Mouse (Mus musculus) hindbrain, embryonic 12.5 days (tissue): Measurements from ENCODE around the gene Aldh1a3. TPM values are rescaled to one million over a fixed set of nuclear protein-coding genes. Genes with fewer than 3 reads are reported as not detected.

Experiments
- ATAC-seq: fragments of 200-750 bp; cut with Nextera tagmentation; 2 replicates; pipeline ENCODE4 v1.8.0; 2017; ENCODE audit warnings: moderate TSS enrichment; ENCODE audit not compliant: low FRiP score
- H3K27ac ChIP-seq: fragments of 300-500 bp; sonication (generic); 2 replicates; pipeline ENCODE4 v1.5.1; 2016; ENCODE audit warnings: mild to moderate bottlenecking
- H3K27me3 ChIP-seq: fragments of 300-500 bp; sonication (generic); 2 replicates; pipeline ENCODE4 v1.6.1; 2016; ENCODE audit warnings: mild to moderate bottlenecking
- H3K36me3 ChIP-seq: fragments of 300-500 bp; sonication (generic); 2 replicates; pipeline ENCODE4 v1.6.1; 2016; ENCODE audit warnings: mild to moderate bottlenecking
- H3K4me1 ChIP-seq: fragments of 300-500 bp; sonication (generic); 2 replicates; pipeline ENCODE4 v1.6.1; 2016
- H3K4me2 ChIP-seq: fragments of 300-500 bp; sonication (generic); replicated peaks from 2 replicates; pipeline ENCODE4 v1.6.1; 2016; ENCODE audit warnings: mild to moderate bottlenecking
- H3K4me3 ChIP-seq: fragments of 300-500 bp; sonication (generic); 2 replicates; pipeline ENCODE4 v1.5.1; 2016; ENCODE audit warnings: mild to moderate bottlenecking
- H3K9ac ChIP-seq: fragments of 300-500 bp; sonication (generic); 2 replicates; pipeline ENCODE4 v1.6.1; 2016; ENCODE audit warnings: mild to moderate bottlenecking, moderate library complexity
- H3K9me3 ChIP-seq: fragments of 300-500 bp; sonication (generic); replicated peaks from 2 replicates; pipeline ENCODE4 v1.6.1; 2016; ENCODE audit warnings: mild to moderate bottlenecking
- WGBS: fragments of 180-500 bp; shearing (Covaris S2); methylation state at CpG from one replicate; pipeline ENCODE4 v1.1.7; 2016; 5-methylcytosine and 5-hydroxymethylcytosine counted together
- polyA plus RNA-seq: library from polyadenylated mRNA; unstranded; fragments of >200 nt; fragmentation: Nextera tagmentation; extraction: Ambion mirVana; gene quantifications from 2 replicates; pipeline ENCODE4 v1.2.1, GENCODE M21; 2016

Aldh1a3 gene
- polyA plus RNA-seq, 1 experiment from 2014 or later = 22.2 TPM

GRCm38 (mm10) chr7:66406971-66407370, 20.3 kb downstream of the Aldh1a3 start:
- Histone ChIP-seq H3K27ac (no peak overlapping the region), H3K9ac (no peak overlapping the region), H3K27me3 (no peaks in the 10 kb centered on the region), H3K36me3 (no peaks in the 10 kb centered on the region), H3K4me1 (0 out of 2 replicates have a peak, but pooled peaks cover 4% of the 10 kb centered on the region), H3K4me3 (no peak overlapping the region), H3K9me3 (no peaks in the 10 kb centered on the region), H3K4me2 (no peak overlapping the region)
- 82% methylated on average over 8 of the region's 8 CpGs for WGBS
- no peak for ATAC-seq

GRCm38 (mm10) chr7:66405951-66406721, 21.2 kb downstream of the Aldh1a3 start:
- no peak for ATAC-seq
- WGBS = 57% methylated on average over 13 of the region's 13 CpGs
- H3K36me3 ChIP-seq = no peaks in the 10 kb centered on the region
- 0 out of 2 replicates have a peak, but pooled peaks cover 6% of the 10 kb centered on the region for H3K4me1 ChIP-seq
- H3K27ac ChIP-seq = no peak overlapping the region
- H3K4me2 ChIP-seq = no peak overlapping the region
- H3K4me3 ChIP-seq = no peak overlapping the region
- H3K27me3 ChIP-seq = no peaks in the 10 kb centered on the region
- H3K9me3 ChIP-seq = no peaks in the 10 kb centered on the region
- no peak overlapping the region for H3K9ac ChIP-seq

- ATAC-seq = no peak
- H3K9me3 ChIP-seq = no peaks in the 10 kb centered on the region
- no peaks in the 10 kb centered on the region for H3K36me3 ChIP-seq
- no peak overlapping the region for H3K4me2 ChIP-seq
- no peak overlapping the region for H3K27ac ChIP-seq
- no peaks in the 10 kb centered on the region for H3K27me3 ChIP-seq
- H3K4me3 ChIP-seq = no peak overlapping the region
- 0 out of 2 replicates have a peak, but pooled peaks cover 6% of the 10 kb centered on the region for H3K4me1 ChIP-seq
- 62% methylated on average over 11 of the region's 11 CpGs for WGBS
- H3K9ac ChIP-seq = no peak overlapping the region
Observed at GRCm38 (mm10) chr7:66405541-66405940, 21.8 kb downstream of the Aldh1a3 start.

- no peak overlapping the region for H3K4me2 ChIP-seq
- H3K9me3 ChIP-seq = no peaks in the 10 kb centered on the region
- 74% methylated on average over 4 of the region's 4 CpGs for WGBS
- no peak overlapping the region for H3K27ac ChIP-seq
- no peaks in the 10 kb centered on the region for H3K36me3 ChIP-seq
- H3K9ac ChIP-seq = no peak overlapping the region
- ATAC-seq = no peak
- no peaks in the 10 kb centered on the region for H3K27me3 ChIP-seq
- 0 out of 2 replicates have a peak, but pooled peaks cover 6% of the 10 kb centered on the region for H3K4me1 ChIP-seq
- no peak overlapping the region for H3K4me3 ChIP-seq
Observed at GRCm38 (mm10) chr7:66404802-66405201, 22.5 kb downstream of the Aldh1a3 start.

- ATAC-seq = no peak
- Histone ChIP-seq H3K9ac (no peak overlapping the region), H3K27ac (no peak overlapping the region), H3K36me3 (no peaks in the 10 kb centered on the region), H3K4me3 (no peak overlapping the region), H3K4me1 (0 out of 2 replicates have a peak, but pooled peaks cover 6% of the 10 kb centered on the region), H3K9me3 (no peaks in the 10 kb centered on the region), H3K27me3 (no peaks in the 10 kb centered on the region), H3K4me2 (no peak overlapping the region)
- WGBS = 70% methylated on average over 10 of the region's 10 CpGs
Observed at GRCm38 (mm10) chr7:66404141-66404540, 23.2 kb downstream of the Aldh1a3 start.

- Histone ChIP-seq H3K4me1 (0 out of 2 replicates have a peak, but pooled peaks cover 6% of the 10 kb centered on the region), H3K27ac (no peak overlapping the region), H3K4me3 (no peak overlapping the region), H3K9ac (no peak overlapping the region), H3K9me3 (no peaks in the 10 kb centered on the region), H3K36me3 (no peaks in the 10 kb centered on the region), H3K27me3 (no peaks in the 10 kb centered on the region), H3K4me2 (no peak overlapping the region)
- no peak for ATAC-seq
- 89% methylated on average over 5 of the region's 5 CpGs for WGBS
Observed at GRCm38 (mm10) chr7:66402876-66403275, 24.4 kb downstream of the Aldh1a3 start.

- H3K9ac ChIP-seq = no peak overlapping the region
- no peaks in the 10 kb centered on the region for H3K36me3 ChIP-seq
- no peak overlapping the region for H3K27ac ChIP-seq
- 0 out of 2 replicates have a peak, but pooled peaks cover 6% of the 10 kb centered on the region for H3K4me1 ChIP-seq
- H3K27me3 ChIP-seq = no peaks in the 10 kb centered on the region
- H3K4me3 ChIP-seq = no peak overlapping the region
- WGBS = 65% methylated on average over 8 of the region's 8 CpGs
- ATAC-seq = no peak
- H3K4me2 ChIP-seq = no peak overlapping the region
- no peaks in the 10 kb centered on the region for H3K9me3 ChIP-seq
Observed at GRCm38 (mm10) chr7:66401605-66402004, 25.7 kb downstream of the Aldh1a3 start.

GRCm38 (mm10) chr7:66397288-66397687, 30.0 kb downstream of the Aldh1a3 start:
- Histone ChIP-seq H3K36me3 (no peaks in the 10 kb centered on the region), H3K4me1 (0 out of 2 replicates have a peak, but pooled peaks cover 2% of the 10 kb centered on the region), H3K9ac (no peak overlapping the region), H3K27me3 (no peaks in the 10 kb centered on the region), H3K4me3 (no peak overlapping the region), H3K27ac (no peak overlapping the region), H3K9me3 (no peaks in the 10 kb centered on the region), H3K4me2 (no peak overlapping the region)
- ATAC-seq = no peak
- WGBS = 31% methylated on average over 3 of the region's 3 CpGs

GRCm38 (mm10) chr7:66388621-66389532, 38.4 kb downstream of the Aldh1a3 start:
- peaks cover 19% of the 10 kb centered on the region for H3K27me3 ChIP-seq
- H3K36me3 ChIP-seq = no peaks in the 10 kb centered on the region
- H3K9ac ChIP-seq = no peak overlapping the region
- peaks cover 17% of the 10 kb centered on the region for H3K4me1 ChIP-seq
- H3K9me3 ChIP-seq = no peaks in the 10 kb centered on the region
- WGBS = 12% methylated on average over 28 of the region's 28 CpGs
- ATAC-seq = peak; percentile 78
- H3K4me2 ChIP-seq = peak overlapping the region; percentile 97
- H3K27ac ChIP-seq = no peak overlapping the region
- H3K4me3 ChIP-seq = peak overlapping the region; percentile 59

- WGBS = under 1% methylated on average over 55 of the region's 70 CpGs
- H3K9me3 ChIP-seq = no peaks in the 10 kb centered on the region
- peak within 1 kb of the TSS; percentile 97 for H3K4me2 ChIP-seq
- peaks cover 19% of the 10 kb centered on the region for H3K27me3 ChIP-seq
- peak; percentile 64 for ATAC-seq
- H3K27ac ChIP-seq = no peak within 1 kb of the TSS
- H3K36me3 ChIP-seq = no peaks in the 10 kb centered on the region
- H3K9ac ChIP-seq = peak within 1 kb of the TSS; percentile 71
- peak within 1 kb of the TSS; percentile 59 for H3K4me3 ChIP-seq
- peaks cover 17% of the 10 kb centered on the region for H3K4me1 ChIP-seq
Observed at GRCm38 (mm10) chr7:66387813-66388521, 39.4 kb downstream of the Aldh1a3 start, which contains the start of gene Lrrk1. Gene Lrrk1 (minus strand): TSS chr7:66388350.

- Histone ChIP-seq H3K4me2 (peak overlapping the region; percentile 97), H3K27me3 (peaks cover 19% of the 10 kb centered on the region), H3K4me3 (peak overlapping the region; percentile 59), H3K9ac (no peak overlapping the region), H3K9me3 (no peaks in the 10 kb centered on the region), H3K27ac (no peak overlapping the region), H3K36me3 (no peaks in the 10 kb centered on the region), H3K4me1 (peaks cover 17% of the 10 kb centered on the region)
- 2% methylated on average over 13 of the region's 13 CpGs for WGBS
- ATAC-seq = no peak
Observed at GRCm38 (mm10) chr7:66387419-66387812, 39.9 kb downstream of the Aldh1a3 start.

GRCm38 (mm10) chr7:66386411-66386810, 40.9 kb downstream of the Aldh1a3 start:
- 93% methylated on average over 6 of the region's 6 CpGs for WGBS
- H3K4me3 ChIP-seq = no peak overlapping the region
- H3K9ac ChIP-seq = no peak overlapping the region
- no peak for ATAC-seq
- H3K4me1 ChIP-seq = peaks cover 17% of the 10 kb centered on the region
- no peaks in the 10 kb centered on the region for H3K9me3 ChIP-seq
- H3K36me3 ChIP-seq = no peaks in the 10 kb centered on the region
- H3K27me3 ChIP-seq = peaks cover 19% of the 10 kb centered on the region
- no peak overlapping the region for H3K27ac ChIP-seq
- no peak overlapping the region for H3K4me2 ChIP-seq
